Mouse (Mus musculus) kidney, postnatal 0 days (tissue): ENCODE measurements around the gene Gigyf1. TPM values are rescaled to one million over a fixed set of nuclear protein-coding genes. Genes with fewer than 3 reads are reported as not detected.
A peak's percentile ranks its signal among the peaks of the same experiment; 100 is the strongest.

Source experiments
- ATAC-seq: fragments of 200-750 bp; cut with Nextera tagmentation; replicated peaks from 2 replicates; pipeline ENCODE4 v1.8.0; 2017; ENCODE audit warnings: low read depth, moderate number of reproducible peaks, moderate TSS enrichment, moderate library complexity; ENCODE audit not compliant: low FRiP score
- DNase-seq: peaks from one replicate; pipeline ENCODE4 v3.0.0-alpha.2; 2016; ENCODE audit warnings: low spot score
- H3K27ac ChIP-seq: fragments of 300-500 bp; sonication (generic); 2 replicates; pipeline ENCODE4 v1.5.1; 2014; ENCODE audit warnings: mild to moderate bottlenecking
- H3K27me3 ChIP-seq: fragments of 300-500 bp; sonication (generic); 2 replicates; pipeline ENCODE4 v1.6.1; 2014; ENCODE audit warnings: low read length, mixed read lengths; ENCODE audit not compliant: insufficient read depth
- H3K36me3 ChIP-seq: fragments of 300-500 bp; sonication (generic); 2 replicates; pipeline ENCODE4 v1.6.1; 2014; ENCODE audit warnings: low read length, mixed read lengths; ENCODE audit not compliant: insufficient read depth
- H3K4me1 ChIP-seq: fragments of 300-500 bp; sonication (generic); replicated peaks from 2 replicates; pipeline ENCODE4 v1.6.1; 2014; ENCODE audit warnings: antibody characterized with exemption, low read length, mixed read lengths; ENCODE audit not compliant: insufficient read depth
- H3K4me2 ChIP-seq: fragments of 300-500 bp; sonication (generic); 2 replicates; pipeline ENCODE4 v1.6.1; 2014; ENCODE audit warnings: mild to moderate bottlenecking, low read length, moderate library complexity, mixed read lengths
- H3K4me3 ChIP-seq: fragments of 300-500 bp; sonication (generic); replicated peaks from 2 replicates; pipeline ENCODE4 v1.5.1; 2014; ENCODE audit warnings: low read depth, low read length
- H3K9ac ChIP-seq: fragments of 300-500 bp; sonication (generic); 2 replicates; pipeline ENCODE4 v1.6.1; 2014; ENCODE audit warnings: low read depth, low read length
- H3K9me3 ChIP-seq: fragments of 300-500 bp; sonication (generic); replicated peaks from 2 replicates; pipeline ENCODE4 v1.6.1; 2016; ENCODE audit warnings: low read length, inconsistent platforms, mixed read lengths
- CTCF ChIP-seq: IDR thresholded peaks from 2 replicates; pipeline ENCODE4 v1.5.1; 2016; ENCODE audit warnings: antibody characterized with exemption, low read depth, mild to moderate bottlenecking, moderate library complexity
- WGBS: fragments of 180-500 bp; shearing (Covaris S2); extraction: QIAGEN DNeasy Blood & Tissue Kit; methylation state at CpG from one replicate; pipeline ENCODE4 v1.1.7; 2014; 5-methylcytosine and 5-hydroxymethylcytosine counted together
- polyA plus RNA-seq: library from polyadenylated mRNA; unstranded; fragments of >200 nt; fragmentation: Nextera tagmentation; extraction: Ambion mirVana; gene quantifications from 2 replicates; pipeline ENCODE4 v1.2.1, GENCODE M21; 2015

Gigyf1 gene
- 9.3 and 10.3 TPM in 2 replicates for polyA plus RNA-seq

- no peaks in the 10 kb centered on the region for H3K4me1 ChIP-seq
- no peak within 1 kb of the TSS for H3K9ac ChIP-seq
- DNase-seq (peak; percentile 43), ATAC-seq (no peak; the same call in 1 of the 2 replicates)
- H3K36me3 ChIP-seq = peaks cover 47% of the 10 kb centered on the region
- H3K27ac ChIP-seq = no peak within 1 kb of the TSS
- WGBS = 75% methylated on average over 5 of the region's 5 CpGs
- no peaks in the 10 kb centered on the region for H3K27me3 ChIP-seq
- H3K4me3 ChIP-seq = no peak within 1 kb of the TSS
- H3K9me3 ChIP-seq = no peaks in the 10 kb centered on the region
- TF ChIP-seq CTCF = peak; percentile 67
- H3K4me2 ChIP-seq = no peak within 1 kb of the TSS
These were observed at the start of gene Gigyf1 for GRCm38 (mm10) chr5:137518436-137518835. TSS of gene Gigyf1 (plus strand) at chr5:137518548.

- H3K9ac ChIP-seq = no peak overlapping the region
- H3K4me1 ChIP-seq = no peaks in the 10 kb centered on the region
- H3K36me3 ChIP-seq = no peaks in the 10 kb centered on the region
- H3K27me3 ChIP-seq = no peaks in the 10 kb centered on the region
- TF ChIP-seq CTCF = no peak
- H3K9me3 ChIP-seq = no peaks in the 10 kb centered on the region
- no peak overlapping the region for H3K4me3 ChIP-seq
- ATAC-seq = no peak
- no peak overlapping the region for H3K27ac ChIP-seq
- H3K4me2 ChIP-seq = no peak overlapping the region
- DNase-seq = no peak
- WGBS = 51% methylated on average over 5 of the region's 5 CpGs
These were observed 46.0 kb upstream of the Gigyf1 start for GRCm38 (mm10) chr5:137472252-137472904.

- 33% methylated on average over 2 of the region's 2 CpGs for WGBS
- H3K9me3 ChIP-seq = no peaks in the 10 kb centered on the region
- ATAC-seq (no peak), DNase-seq (no peak)
- no peaks in the 10 kb centered on the region for H3K36me3 ChIP-seq
- no peak for TF ChIP-seq CTCF
- no peaks in the 10 kb centered on the region for H3K27me3 ChIP-seq
- H3K4me2 ChIP-seq = no peak overlapping the region
- no peak overlapping the region for H3K9ac ChIP-seq
- no peak overlapping the region for H3K27ac ChIP-seq
- no peaks in the 10 kb centered on the region for H3K4me1 ChIP-seq
- no peak overlapping the region for H3K4me3 ChIP-seq
These were observed 44.0 kb upstream of the Gigyf1 start for GRCm38 (mm10) chr5:137474351-137474750.

GRCm38 (mm10) chr5:137476964-137477363, 41.4 kb upstream of the Gigyf1 start, which contains the start of gene Zan:
TSS of gene Zan (minus strand) at chr5:137477064.
- no peaks in the 10 kb centered on the region for H3K9me3 ChIP-seq
- ATAC-seq (no peak), DNase-seq (no peak)
- no peak within 1 kb of the TSS for H3K4me2 ChIP-seq
- H3K4me1 ChIP-seq = 0 out of 2 replicates have a peak, but pooled peaks cover 2% of the 10 kb centered on the region
- no peak within 1 kb of the TSS for H3K9ac ChIP-seq
- no peaks in the 10 kb centered on the region for H3K27me3 ChIP-seq
- H3K27ac ChIP-seq = no peak within 1 kb of the TSS
- TF ChIP-seq CTCF = no peak
- 80% methylated on average over 5 of the region's 5 CpGs for WGBS
- H3K4me3 ChIP-seq = no peak within 1 kb of the TSS
- no peaks in the 10 kb centered on the region for H3K36me3 ChIP-seq

GRCm38 (mm10) chr5:137481138-137481537, 37.2 kb upstream of the Gigyf1 start:
- peaks cover 8% of the 10 kb centered on the region; the same call in 1 of the 2 replicates for H3K27me3 ChIP-seq
- no peaks in the 10 kb centered on the region for H3K36me3 ChIP-seq
- 0 out of 2 replicates have a peak, but pooled peaks cover 3% of the 10 kb centered on the region for H3K4me1 ChIP-seq
- DNase-seq (peak; percentile 94), ATAC-seq (no peak)
- H3K9ac ChIP-seq = no peak overlapping the region
- no peak overlapping the region for H3K27ac ChIP-seq
- H3K4me3 ChIP-seq = no peak overlapping the region
- TF ChIP-seq CTCF = peak; percentile 86
- H3K9me3 ChIP-seq = no peaks in the 10 kb centered on the region
- no peak overlapping the region for H3K4me2 ChIP-seq

GRCm38 (mm10) chr5:137481897-137482296, 36.5 kb upstream of the Gigyf1 start:
- no peak for ATAC-seq
- no peak overlapping the region for H3K27ac ChIP-seq
- H3K9me3 ChIP-seq = no peaks in the 10 kb centered on the region
- peaks cover 8% of the 10 kb centered on the region; the same call in 1 of the 2 replicates for H3K27me3 ChIP-seq
- WGBS = 41% methylated on average over 8 of the region's 8 CpGs
- TF ChIP-seq CTCF = no peak
- no peak for DNase-seq
- H3K4me2 ChIP-seq = no peak overlapping the region
- 0 out of 2 replicates have a peak, but pooled peaks cover 3% of the 10 kb centered on the region for H3K4me1 ChIP-seq
- H3K36me3 ChIP-seq = no peaks in the 10 kb centered on the region
- H3K4me3 ChIP-seq = no peak overlapping the region
- no peak overlapping the region for H3K9ac ChIP-seq
